Mouse (Mus musculus) lung, postnatal 10 days (tissue): Measurements from ENCODE around the gene Pcmt1.
"Not testable (repeated sequence)": the region's sequence is repeated elsewhere in the genome, so short reads cannot be mapped to it uniquely, and the experiment has no call there.

ENCODE experiments used
- DNase-seq: peaks from one replicate; pipeline ENCODE4 v3.0.0; 2021

Gene Pcmt1

DNA sequence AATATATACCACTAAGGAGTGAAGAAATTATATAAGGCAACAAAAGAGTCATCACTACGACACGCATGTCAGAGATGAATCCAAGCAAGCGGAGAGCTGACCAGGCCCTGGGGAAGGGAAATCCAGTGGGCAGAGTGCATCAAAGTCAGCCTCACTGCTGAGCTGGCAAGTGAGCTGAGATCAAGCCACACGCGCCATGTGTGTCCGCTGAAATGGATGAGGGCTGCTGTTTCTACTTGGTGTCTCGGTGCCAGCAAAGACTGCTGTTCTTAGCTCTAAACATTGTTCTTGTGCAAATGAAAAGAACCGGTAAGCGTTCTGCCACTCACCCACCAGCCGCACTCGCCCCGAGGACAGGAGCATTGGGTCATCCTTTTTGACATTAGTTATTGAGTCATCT is 40.6 kb downstream of the Pcmt1 start:
- no peak for DNase-seq

DNA sequence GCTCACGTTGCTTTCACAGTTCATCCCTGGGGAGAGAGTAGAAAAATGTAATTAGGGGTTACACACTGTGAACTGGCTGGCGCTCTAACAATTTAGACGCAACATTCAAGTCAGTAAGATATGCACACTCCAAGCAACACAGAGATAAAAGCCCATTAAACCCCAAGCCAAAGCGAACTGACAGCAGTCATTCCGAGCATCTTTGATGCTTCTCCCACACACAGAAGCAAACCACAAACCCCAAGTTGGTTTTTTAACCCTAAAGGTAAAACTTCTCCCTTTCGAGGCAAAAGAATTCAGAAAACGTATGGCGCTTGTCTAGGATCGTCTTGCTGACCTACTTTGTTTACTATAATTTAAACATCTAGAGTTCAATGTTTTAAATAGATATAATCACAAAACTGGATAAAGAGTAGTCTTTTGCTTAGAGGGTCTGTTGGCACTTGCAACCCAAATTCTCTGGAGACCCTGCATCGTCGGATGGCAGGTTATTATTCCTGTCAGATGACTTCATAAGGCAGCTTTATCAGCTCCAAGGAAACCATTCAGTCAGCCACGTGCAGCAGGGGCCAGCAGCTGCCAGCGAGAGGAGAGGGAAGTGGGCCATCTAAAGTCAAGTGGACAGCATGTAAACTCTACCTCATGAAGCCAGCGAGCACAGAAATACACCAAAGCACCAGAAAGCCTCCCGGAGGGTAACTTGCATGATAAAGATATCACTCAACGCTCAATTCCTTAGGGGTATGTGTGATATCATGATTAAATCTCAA is 49.8 kb downstream of the Pcmt1 start:
- DNase-seq = no peak

DNA sequence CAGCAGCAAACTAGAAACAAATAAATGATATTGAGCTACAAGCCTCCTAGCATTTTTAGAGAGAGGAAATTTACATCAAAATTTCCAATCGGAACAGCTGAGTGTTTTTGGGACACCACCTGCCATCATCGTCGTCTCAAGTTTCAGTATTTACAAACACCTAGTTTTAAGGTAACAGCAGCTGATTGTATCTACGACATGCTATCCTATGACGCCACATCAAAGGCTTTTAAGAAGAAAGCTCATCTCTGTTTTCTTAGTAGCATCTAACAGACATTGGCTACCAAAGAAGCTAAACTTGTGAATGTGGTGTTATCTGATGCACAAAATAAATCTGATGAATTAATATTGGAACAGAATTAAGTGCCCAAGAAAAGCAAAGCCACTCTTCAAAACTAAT is 50.6 kb downstream of the Pcmt1 start:
- no peak for DNase-seq

DNA sequence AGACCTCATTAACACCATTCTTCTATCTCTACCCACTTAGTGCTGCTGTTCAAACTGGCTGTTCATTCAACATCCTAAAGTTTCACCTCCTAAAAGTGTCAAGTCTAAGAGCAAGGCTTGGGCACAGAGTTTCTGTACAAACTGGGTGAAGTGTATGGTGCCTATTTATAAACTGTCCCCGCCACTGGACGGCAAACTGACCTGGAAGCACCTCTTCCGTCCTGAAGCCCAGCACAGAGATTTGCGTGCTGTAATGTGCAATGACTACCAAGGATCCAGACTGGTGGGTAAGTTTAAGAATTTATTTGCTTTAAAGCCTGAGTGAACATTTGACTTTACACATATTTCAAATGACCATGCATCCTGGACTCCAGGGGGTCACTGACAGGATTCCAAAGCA is 51.8 kb downstream of the Pcmt1 start:
- no peak for DNase-seq

DNA sequence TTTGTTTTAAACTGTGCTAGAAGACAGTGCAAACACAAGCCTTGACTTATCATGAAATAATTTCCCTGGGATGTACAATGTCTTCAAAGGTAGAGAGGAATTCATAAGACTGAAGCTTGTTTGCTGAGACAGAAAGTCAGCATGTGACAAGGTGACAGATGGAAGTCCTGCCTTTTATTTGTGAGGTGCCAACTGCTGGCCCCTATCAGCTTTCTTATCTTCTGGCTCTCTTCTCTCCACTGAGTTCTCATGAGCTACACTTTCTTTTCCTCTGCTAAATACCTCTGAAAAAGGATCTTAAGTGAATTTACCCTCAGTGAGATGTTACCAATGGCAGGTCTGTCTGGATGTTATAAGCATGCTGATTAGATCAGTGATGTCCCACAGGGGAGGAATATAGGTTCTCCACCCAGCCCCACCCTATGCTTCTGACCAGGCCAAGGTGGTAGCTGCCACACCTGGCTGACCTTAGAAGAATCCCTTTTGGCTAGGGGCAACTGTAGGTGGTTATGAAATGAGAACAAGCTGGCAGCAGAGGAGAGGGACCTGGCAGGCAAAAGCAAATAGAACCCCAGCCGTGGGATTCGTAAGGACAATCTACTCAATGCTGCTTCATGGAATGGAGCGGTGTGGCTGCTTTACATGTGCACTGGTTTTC is 56.9 kb downstream of the Pcmt1 start:
- no peak for DNase-seq

DNA sequence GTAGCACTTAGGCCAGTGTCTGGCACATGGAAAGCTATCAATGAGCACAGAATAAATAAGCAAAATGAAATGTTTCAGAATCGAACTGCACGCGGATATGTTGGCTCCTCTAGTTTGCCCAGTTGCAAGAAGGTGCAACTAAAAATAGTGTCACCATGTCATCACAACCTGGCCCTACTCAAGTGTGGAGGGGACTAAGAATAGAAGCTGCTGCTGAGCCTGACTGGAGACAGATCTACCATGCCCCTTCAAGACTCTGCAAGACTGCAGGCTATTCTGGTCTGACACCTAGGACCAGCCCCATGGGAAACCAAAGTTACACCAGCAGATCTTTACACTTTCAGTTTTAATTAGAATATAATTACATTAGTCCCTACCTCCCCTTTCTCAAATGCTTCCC is 58.6 kb downstream of the Pcmt1 start:
- DNase-seq = no peak

DNA sequence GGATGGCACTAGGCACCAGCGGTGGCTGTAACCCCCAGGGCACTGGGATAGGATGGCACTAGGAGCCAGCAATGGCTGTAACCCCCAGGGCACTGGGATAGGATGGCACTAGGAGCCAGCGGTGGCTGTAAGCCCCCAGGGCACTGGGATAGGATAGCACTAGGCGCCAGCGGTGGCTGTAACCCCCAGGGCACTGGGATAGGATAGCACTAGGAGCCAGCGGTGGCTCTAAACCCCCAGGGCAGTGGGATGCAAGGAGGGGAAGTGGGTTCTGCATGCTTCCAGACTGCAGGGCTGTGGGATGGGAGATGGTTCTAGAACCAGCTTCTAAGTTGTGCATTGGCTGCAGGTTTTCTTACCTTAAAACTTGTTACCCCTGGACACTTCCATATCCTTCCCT is 60.2 kb downstream of the Pcmt1 start:
- no peak for DNase-seq

DNA sequence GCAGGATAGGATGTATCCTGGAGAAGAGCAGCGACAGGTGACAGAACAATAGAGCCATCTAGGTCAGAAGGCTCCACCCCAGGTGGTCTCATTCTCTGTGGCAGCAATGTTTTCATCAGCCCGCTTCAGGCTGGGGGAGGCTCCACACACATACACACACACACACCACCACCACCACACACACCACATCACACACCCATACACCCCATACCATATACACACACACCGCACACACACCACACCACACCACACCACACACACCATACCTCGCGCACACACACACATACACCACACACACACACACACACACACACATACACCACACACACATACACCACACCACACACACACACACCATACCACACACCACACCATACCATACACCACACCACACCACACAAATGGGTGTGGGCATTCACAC is 61.1 kb downstream of the Pcmt1 start:
- no peak for DNase-seq

DNA sequence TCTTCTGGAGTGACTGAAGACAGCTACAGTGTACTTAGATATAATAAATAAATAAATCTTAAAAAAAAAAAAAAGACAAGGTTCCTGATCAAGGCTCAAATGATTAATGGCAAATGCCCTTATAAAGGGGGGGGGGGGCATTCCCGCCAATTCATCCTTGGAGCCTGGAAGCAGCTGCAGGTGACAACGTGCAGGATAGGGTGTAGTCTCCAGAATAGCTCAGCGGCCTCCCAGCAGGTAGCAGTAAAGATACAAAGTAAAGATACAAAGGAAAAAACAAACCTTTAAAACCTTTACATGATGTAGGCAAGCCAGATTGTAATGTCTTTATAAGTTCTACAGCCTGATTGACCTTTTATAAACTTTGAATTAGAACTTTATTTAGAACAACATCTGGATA is 63.4 kb downstream of the Pcmt1 start:
- not testable (repeated sequence) for DNase-seq

DNA sequence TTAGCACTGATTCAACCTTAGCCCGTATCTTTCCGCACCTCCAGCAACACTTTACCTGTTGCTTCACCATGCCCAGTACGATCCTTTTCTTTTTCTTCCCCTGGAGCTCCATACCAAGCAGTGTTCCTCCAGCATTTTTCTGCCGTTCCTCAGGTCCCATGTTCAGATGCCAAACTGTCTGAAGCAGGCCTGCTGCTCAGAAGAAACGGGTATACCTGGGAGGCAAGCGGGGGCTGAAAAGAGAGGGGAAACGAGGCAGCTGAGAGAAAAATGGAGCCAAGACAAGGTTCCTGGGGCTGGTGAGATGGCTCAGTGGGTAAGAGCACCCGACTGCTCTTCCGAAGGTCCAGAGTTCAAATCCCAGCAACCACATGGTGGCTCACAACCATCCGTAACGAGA is 63.8 kb downstream of the Pcmt1 start:
- not testable (repeated sequence) for DNase-seq

DNA sequence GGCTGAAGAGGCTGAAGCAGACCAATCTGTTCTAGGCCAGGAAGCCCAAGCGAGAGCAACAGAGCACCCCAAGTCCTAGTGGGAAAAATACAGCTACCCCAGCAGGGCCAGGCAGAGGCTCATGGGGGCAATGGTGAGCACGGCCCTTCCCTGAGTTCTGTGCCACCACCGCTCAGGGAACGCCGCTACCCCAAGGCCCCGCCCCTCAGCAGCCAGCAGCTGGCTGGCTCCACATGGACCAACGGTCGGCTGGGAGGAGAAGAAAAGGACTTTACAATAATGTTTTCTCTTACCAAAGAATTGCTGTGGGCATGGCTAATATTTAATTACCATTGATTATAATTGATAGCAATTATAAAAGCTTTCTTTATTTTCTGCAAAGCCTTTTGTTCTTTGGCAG is 66.1 kb downstream of the Pcmt1 start:
- DNase-seq = no peak

DNA sequence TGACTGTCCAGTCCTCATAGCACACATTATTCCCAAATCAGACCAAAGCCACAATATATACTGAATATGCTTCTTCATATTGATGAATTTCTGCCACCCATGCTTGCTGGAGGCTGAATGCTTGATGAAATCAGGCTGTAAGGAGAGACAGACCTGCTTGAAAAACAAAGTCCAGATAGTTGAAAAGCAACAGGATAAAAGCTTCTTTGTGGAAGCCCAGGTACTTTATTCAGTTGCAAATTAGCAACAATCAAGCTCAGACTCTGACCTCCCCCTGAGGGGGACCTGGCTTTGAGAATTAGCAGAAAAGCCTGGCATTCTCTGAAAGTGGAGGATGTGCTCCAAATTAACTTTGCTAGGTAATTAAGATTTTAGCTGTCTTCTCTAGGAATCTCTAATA is 68.7 kb downstream of the Pcmt1 start:
- DNase-seq = not testable (repeated sequence)

DNA sequence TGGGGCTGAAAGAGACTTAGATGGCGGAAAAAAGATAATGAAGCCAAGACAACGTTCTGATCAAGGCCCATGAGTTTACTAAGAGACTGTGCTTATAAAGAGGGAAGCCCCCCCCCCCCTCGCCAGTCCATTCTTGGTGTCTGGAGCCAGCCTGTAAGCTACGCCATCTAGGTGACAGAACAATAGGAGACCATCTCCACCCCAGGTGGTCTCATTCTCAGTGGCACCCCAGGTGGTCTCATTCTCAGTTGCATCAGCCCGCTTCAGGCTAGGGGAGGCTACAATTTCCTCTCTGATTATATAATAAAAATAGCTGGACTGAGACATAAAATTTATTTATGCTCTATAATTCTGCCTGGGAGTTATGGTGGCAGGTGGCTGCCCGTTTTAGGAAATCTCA is 69.3 kb downstream of the Pcmt1 start:
- no peak for DNase-seq

DNA sequence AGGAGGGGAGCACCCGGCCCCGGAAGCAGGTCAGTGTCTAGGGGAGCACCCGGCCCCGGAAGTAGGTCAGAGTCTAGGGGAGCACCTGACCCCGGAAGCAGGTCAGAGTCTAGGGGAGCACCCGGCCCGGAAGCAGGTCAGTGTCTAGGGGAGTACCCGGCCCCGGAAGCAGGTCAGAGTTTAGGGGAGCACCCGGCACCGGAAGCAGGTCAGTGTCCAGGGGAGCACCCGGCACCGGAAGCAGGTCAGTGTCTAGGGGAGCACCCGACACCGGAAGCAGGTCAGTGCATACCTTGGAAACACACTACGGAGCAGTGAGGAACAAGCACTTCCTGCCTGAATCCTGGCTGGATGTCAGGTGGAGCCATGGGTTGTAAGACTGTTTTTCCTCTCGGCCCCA is 72.3 kb downstream of the Pcmt1 start:
- no peak for DNase-seq

DNA sequence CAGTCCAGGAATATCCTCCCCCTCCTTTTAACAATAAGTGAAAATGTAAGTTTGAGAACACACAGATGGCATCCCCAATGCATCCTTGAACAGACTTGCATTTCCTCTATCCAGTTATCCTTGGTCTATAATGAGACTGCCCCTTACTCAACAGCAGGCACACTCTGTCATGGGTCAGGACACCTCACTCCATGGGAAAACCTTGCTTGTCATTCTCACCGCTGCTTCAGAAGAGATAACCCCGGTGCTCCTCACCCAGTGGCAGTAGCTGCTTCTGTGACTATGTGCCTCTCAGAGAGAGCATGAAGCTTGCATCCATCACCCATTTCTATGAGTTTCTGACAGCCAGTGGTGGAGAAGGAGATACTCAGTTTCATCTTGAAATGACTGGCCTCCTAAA is 74.5 kb downstream of the Pcmt1 start:
- DNase-seq = no peak

DNA sequence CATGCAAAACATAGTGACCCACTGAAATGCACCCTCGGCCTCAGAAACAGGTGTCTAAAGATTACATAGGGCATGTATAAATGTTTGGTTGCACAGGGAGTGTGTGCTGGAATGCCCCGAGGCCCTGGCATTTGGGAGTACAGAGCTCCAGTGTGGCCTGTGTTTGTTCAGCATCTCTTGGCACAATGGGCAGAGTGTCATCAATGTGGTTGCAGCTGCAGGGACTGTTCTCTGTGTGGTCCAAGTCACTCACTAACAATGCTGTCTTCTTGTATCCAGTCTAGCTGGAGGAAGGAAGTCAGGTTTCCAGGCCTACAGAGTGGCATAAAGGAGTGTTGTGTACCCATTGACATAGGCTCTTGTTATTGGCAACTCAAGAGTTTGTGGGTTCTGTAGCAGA is 75.8 kb downstream of the Pcmt1 start:
- DNase-seq = no peak

DNA sequence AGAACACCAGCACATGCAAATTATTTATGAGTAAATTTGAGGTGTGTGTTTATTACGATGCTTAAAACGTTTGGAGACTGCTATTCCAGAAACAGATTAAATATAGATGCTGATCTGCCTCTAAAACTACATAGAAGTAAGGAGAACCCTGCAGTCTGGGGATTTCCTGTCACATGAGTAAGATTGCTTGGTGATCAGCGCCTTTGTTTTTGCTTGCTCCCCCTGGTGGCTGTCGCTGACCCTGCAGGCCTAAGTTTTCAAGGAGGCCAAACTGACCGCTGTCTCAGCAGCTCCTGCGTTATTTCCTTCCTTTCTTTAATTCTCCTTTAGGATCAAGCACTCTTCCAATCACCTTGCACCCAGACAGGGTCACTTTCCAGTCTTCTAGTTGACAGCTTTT is 80.3 kb downstream of the Pcmt1 start:
- DNase-seq = peak; percentile 83

DNA sequence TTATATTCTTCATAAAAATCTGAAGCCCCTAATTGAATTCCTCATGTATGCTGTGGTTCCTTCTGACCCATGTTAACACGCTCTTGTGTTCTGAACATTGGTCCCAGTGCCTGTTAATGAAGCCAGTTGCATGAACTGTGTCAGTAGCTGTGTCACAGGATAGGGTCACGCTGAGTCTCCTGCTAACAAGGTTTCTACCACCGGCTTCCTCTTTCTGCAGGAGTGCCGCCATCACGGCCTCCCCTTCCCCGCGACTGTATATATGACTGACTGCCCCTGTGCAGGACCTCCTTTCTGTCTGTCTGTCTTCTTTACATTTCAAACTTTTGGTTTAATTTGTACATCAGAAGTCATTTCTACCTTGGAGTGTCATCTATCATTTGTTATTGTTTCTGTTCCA is 82.8 kb downstream of the Pcmt1 start:
- no peak for DNase-seq

DNA sequence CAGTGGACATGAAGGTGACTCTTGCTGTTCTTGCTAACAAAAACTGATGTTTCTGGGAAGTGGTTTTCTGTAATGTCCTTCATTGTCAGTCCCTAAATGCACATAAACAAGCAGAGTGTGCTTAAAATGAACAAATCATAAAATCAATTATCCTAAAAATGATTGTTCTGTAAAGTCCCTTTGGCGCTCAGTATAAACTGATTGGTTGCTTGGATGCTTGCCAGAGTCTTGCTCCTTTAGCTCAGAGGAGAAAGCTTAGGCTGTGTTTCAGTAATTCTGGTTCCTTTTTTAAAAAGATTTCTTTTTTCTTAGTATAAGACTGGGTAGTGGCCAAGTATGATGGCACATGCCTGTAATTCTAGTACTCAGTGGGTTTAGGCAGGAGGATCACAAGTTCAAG is 84.7 kb downstream of the Pcmt1 start:
- DNase-seq = no peak

DNA sequence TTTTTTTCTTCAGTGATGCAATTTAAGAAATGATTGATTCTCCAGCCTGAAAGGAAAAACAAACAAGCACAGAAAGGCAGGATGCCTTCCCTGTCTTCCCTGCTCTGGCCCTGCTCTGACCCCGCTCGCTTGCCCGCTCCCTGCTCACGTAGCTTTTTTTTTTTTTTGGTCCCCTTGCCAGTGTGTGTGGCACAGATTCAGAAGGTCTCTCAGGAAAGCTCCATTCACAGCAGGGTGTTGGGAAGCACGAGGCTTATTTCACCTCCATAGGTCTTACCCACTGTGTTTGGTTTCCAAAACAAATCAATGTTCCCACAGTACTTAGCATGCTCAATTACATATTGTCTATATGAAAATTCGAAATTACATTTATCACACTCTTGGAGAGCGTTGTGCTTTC is 86.1 kb downstream of the Pcmt1 start:
- DNase-seq = no peak

DNA sequence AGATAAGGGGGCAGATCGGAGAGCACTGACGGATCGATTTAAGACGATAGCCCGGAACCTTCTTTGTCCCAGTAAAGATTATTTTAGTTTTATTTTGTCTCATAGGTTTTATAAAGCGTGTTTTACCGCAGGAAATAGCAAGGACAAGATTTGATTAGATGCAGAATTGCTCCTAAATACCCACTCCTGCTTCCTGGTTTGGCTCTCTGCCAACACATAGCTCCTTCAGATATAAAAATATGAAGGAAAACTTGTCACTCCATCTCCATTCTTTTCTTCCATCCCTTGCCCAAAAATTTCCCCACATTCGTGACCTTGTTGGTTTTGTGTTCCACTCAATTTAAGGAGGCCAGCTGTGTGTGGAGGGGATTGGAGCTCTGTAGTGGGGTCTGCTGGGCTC is 90.1 kb downstream of the Pcmt1 start:
- no peak for DNase-seq

DNA sequence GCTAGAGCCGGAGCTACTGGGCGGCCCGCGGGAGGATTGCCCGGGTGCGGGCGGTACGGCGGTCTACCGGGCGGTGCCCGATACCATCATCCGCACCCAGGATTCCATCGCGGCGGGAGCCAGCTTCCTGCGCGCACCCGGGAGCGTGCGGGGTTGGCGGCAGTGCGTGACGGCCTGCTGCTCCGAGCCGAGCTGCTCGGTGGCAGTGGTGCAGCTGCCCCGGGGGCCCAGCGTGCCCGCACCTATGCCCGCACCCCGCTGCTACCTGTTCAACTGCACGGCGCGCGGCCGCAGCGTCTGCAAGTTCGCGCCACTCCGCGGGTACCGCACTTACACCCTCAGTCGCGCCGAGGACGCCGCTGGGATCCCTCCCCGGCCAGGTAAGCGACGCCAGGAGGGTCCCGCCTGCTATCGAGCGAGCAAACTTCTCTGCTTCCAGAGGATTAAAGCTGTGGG is 90.7 kb downstream of the Pcmt1 start:
- DNase-seq = no peak

DNA sequence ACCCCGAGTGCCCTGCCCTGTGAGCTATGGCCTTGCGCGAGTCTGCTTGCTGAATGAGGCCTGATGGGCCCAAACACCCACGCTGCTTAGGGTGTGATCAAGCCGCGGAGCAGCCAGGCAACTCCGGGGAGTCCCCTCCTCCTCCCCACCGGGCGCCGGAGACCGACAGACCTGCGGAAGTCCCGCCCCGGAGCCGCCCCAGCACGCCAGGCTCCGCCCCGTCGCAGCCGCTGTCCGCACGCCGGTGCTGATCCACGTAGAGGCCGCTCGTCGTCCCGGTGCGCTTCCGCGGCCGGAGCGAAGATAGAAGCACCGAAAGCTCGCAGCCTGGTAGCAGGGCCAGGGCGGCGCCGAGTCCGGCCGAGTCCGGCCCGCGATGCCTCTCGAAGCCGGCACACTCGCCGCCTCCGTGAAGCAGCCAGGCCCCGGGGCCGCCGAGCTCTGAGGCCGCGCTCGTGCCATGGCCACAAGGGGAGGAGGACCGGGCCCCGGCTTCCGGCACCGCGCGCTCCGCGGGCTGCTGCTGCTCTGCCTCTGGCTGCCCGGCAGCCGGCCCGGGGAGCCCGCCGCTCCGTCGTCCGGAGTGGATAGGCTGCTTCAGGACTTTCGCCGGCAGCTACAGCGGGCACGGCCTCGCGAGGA is 91.2 kb downstream of the Pcmt1 start, which contains the start of gene Lrp11:
Gene Lrp11 (plus strand): TSS at position 209 of the 642 bp plus-strand sequence.
- peak; percentile 93 for DNase-seq

DNA sequence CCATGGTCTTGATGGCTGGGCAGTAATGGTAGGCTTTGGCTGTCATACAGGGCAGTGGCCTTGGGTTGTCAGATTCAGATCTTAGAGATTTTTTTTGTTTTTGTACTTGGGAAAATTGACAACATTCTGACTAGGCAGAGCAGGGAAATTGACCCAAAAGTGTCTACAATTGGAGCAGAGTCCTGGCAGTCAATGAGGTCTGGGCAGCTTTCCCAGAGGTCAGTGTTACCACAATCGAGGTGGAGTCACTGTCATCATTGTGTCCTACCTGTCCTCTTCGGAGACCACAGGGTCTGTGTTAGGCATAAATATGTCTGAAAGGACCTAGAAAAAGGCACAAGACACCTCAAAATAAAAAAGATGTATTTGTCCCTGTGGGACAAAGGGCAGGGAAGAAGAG is 94.2 kb downstream of the Pcmt1 start:
- no peak for DNase-seq
